Mouse (Mus musculus) megakaryocyte, adult 5-6 weeks (primary cell): ENCODE measurements around the gene Draxin. TPM values are rescaled to one million over a fixed set of nuclear protein-coding genes. Genes with fewer than 3 reads are reported as not detected.
"Not testable (repeated sequence)": the region's sequence is repeated elsewhere in the genome, so short reads cannot be mapped to it uniquely, and the experiment has no call there.

Experiments used
- ATAC-seq: 2 replicates; pipeline ENCODE4 v1.8.0; 2016; ENCODE audit warnings: mild to moderate bottlenecking, inconsistent platforms; ENCODE audit not compliant: poor library complexity, severe bottlenecking
- total RNA-seq, 2 experiments: library from RNA; stranded (forward) in 1 of 2; stranded (reverse) in 1 of 2; fragments of 153-499, 151-499 nt in 1 of 2; fragments of 221-1000, 200-1000 nt in 1 of 2; gene quantifications; 2 replicates each; pipeline versions ENCODE4 v1.2.3 to v1.2.4; 2015 to 2017

Draxin gene
- total RNA-seq, 2 experiments from 2014 or later = not detected

GRCm38 (mm10) chr4:148058993-148059392 is 71.5 kb downstream of the Draxin start:
- no peak for ATAC-seq

DNA sequence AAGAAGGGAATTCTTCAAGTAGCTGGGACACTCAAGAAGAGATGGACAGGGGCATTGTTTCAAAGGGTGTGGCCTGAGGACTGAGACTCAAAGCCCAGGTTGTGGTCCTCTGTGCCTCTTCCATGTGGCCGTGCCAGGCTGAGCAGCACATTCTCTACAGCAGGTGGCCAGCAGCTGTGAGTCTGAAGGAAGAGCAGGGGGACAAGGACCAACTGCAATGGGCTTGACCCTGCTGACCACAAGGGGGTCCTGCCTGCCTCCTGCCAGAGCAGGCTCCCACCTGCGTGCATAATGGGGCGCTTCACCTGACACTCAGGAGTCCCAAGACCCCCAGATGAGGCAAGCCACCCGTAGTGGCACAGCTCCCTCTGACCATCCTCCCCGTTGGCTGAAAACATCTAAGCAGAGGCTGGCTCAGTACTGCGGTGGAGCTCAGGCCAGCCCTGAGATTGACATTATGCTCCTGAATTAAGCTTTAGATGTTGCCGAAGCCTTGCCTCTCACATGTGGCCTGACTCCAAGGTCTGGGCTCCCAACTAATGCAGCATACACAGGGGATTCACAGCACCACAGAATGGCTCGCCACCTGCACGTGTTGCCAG is 72.2 kb downstream of the Draxin start:
- ATAC-seq = no peak

DNA sequence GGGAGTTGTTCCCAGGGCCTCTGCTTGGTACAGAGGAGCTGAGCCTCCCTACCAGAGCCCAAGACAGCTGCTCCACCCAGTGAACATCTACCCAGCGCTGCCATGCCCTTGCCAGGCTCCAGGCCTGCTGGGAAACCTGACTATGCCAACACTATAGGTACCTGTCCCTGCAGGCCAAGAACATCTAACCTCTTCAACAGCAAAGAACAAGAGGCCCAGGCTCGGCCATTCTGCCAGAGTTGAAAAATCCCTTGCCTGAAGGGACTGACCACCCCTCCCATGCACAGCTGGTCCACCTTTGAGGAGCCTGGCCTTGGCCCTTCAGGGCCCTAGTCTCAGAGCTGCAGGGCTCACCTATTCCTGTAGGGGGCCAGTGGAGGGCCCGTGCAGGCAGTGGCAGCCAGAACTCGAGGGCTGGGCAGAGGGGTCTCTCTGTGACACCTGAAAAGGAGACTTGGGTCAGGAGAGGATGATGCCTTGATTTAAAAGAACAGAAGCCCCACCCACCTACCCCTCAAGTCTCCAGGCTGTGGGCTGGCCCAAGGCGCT is 72.8 kb downstream of the Draxin start:
- ATAC-seq = 0 out of 2 replicates have a peak, but pooled peaks have one; percentile 37

GRCm38 (mm10) chr4:148056801-148057200 is 73.7 kb downstream of the Draxin start:
- ATAC-seq = no peak

DNA sequence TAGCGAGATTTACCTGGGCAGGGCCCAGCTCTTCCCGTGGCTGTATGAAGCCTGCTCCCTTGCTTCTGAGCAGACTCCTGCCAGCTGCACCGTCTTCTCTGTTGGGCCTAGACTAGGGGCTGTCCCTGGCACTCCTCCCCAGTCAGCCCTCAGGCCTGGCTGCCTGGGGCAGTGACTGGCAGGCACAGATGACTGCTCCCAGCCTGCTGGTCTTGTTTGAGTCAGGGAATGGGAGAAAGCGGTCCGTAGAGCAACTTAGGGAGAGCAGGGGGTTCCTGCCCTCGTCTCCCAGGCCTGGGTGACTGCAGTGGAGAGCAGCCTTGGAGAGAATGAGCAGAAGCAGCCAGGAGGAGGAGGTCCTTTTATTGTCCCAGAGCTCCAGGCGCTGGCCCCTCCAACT is 74.3 kb downstream of the Draxin start:
- no peak for ATAC-seq

DNA sequence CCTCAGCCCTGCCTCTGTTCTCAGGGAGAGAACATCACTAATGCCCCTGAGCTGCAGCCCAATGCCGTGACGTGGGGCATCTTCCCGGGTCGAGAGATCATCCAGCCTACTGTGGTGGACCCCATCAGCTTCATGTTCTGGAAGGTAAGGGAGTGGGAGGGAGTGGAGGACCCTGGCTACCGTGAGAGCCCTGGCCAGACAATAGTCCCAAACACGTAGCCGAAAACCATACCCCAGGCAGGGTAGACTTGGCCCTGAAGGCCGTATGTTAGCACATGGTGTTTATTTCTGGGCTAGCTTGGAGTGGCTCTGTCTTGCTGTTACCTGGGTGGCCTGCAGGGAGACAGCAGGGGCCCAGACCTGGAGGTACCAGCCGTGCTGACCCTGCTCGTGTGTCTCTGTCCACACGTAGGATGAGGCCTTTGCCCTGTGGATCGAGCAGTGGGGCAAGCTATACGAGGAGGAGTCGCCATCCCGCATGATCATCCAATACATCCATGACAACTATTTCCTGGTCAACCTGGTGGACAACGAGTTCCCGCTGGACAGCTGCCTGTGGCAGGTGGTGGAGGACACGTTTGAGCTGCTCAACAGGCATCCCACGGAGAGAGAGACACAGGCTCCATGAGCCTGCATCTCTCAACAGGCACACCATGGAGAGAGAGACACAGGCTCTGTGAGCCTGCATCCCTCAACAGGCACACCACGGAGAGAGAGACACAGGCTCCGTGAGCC is 75.4 kb downstream of the Draxin start:
- ATAC-seq = no peak

GRCm38 (mm10) chr4:148053417-148053920 is 77.0 kb downstream of the Draxin start:
- ATAC-seq = no peak

- ATAC-seq = no peak
Measured at GRCm38 (mm10) chr4:148052976-148053375, 77.5 kb downstream of the Draxin start.

- no peak for ATAC-seq
Measured at GRCm38 (mm10) chr4:148051886-148052285, 78.6 kb downstream of the Draxin start.

DNA sequence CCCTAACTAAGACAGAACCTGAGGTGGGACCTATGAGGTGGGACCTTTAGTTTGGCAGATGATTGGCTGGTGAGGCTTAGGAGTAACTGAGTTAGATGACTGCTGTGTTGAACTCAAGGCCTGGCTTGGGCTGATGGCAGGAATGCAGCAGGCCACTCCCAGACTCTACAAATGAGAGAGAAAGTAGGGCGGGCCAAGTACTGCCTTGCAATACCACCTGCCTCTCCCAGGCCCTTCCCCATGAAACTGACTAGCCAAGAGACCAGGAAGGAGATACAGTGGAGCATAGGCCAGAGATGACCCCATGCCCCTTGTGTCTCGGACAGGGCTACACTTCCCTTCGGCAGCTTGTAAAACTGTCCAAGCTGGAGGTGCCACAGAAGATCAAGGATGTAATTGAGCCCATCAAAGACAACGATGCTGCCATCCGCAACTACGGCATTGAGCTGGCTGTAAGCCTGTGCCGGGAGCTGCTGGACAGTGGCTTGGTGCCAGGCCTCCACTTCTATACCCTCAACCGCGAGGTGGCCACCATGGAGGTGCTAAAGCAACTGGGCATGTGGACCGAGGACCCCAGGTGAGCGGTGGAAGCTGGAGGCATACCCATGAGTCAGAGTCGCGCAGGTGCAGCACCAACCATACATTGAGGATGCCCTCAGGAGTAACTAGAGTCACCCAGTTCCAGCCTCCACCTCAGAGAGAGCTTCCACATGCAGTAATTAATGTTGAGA is 79.3 kb downstream of the Draxin start:
- ATAC-seq = no peak

DNA sequence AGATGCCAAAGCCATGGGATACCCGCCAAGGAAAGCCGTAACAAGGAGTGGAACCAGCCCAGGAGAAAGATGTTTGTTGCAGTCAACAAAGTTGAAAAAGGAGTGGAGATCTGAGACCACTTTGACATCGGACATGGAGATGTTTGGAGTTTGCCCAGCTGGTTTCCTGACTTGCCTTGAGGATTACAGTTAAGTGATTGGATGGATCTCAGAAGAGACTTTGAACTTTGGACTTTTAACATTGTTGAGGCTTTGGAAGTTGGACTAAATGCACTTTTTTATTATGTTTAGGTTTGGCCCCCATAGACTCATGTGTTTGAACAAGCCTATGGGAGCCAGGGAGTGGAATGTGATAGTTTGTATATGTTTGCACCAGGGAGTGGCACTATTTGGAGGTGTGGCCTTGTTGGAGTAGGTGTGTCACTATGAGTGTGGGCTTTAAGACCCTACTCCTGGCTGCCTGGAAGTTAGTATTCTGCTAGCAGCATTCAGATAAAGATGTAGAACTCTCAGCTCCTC is 80.0 kb downstream of the Draxin start:
- ATAC-seq = not testable (repeated sequence)

Other genes starting within 250 kb of the Draxin start
- gene Mfn2, start 226.0 kb downstream of the Draxin start, total RNA-seq (2015) = 12.5 and 12.7 TPM in 2 replicates
- 15.7 and 17.4 TPM in 2 replicates for gene Mfn2, start 226.0 kb downstream of the Draxin start, total RNA-seq (2017)
- 10.5 TPM in 2 replicates for gene Plod1, start 193.9 kb downstream of the Draxin start, total RNA-seq (2015)
- 22.9 and 25.7 TPM in 2 replicates for gene Plod1, start 193.9 kb downstream of the Draxin start, total RNA-seq (2017)
- gene 2510039O18Rik, start 189.8 kb downstream of the Draxin start, total RNA-seq (2015) = 39.4 and 41.4 TPM in 2 replicates
- 42.1 and 45.5 TPM in 2 replicates for gene 2510039O18Rik, start 189.8 kb downstream of the Draxin start, total RNA-seq (2017)
- not detected in 2 replicates for gene Nppb, start 144.9 kb downstream of the Draxin start, total RNA-seq (2015)
- gene Nppb, start 144.9 kb downstream of the Draxin start, total RNA-seq (2017) = not detected in 2 replicates
- gene Nppa, start 130.0 kb downstream of the Draxin start, total RNA-seq (2015) = not detected in 2 replicates
- not detected in 2 replicates for gene Nppa, start 130.0 kb downstream of the Draxin start, total RNA-seq (2017)
- 5.5 and 7.0 TPM in 2 replicates for gene Clcn6, start 91.9 kb downstream of the Draxin start, total RNA-seq (2015)
- 2.7 and 10.1 TPM in 2 replicates for gene Clcn6, start 91.9 kb downstream of the Draxin start, total RNA-seq (2017)
- 14.0 and 14.3 TPM in 2 replicates for gene Mthfr, start 91.6 kb downstream of the Draxin start, total RNA-seq (2015)
- gene Mthfr, start 91.6 kb downstream of the Draxin start, total RNA-seq (2017) = 10.1 and 15.8 TPM in 2 replicates
- gene Agtrap, start 42.7 kb downstream of the Draxin start, total RNA-seq (2015) = 13.8 and 19.0 TPM in 2 replicates
- gene Agtrap, start 42.7 kb downstream of the Draxin start, total RNA-seq (2017) = 31.9 and 36.0 TPM in 2 replicates
- gene Mad2l2, start 314 bp downstream of the Draxin start, total RNA-seq (2015) = 21.9 and 25.3 TPM in 2 replicates
- gene Mad2l2, start 314 bp downstream of the Draxin start, total RNA-seq (2017) = 3.6 and 5.9 TPM in 2 replicates
- 29.3 and 30.8 TPM in 2 replicates for gene Fbxo6, start 21.4 kb upstream of the Draxin start, total RNA-seq (2015)
- 13.5 and 16.8 TPM in 2 replicates for gene Fbxo6, start 21.4 kb upstream of the Draxin start, total RNA-seq (2017)
- 0.93 TPM in 1 of 2 replicates, not detected in the other for gene Fbxo44, start 29.8 kb upstream of the Draxin start, total RNA-seq (2015)
- 0.61 and 0.77 TPM in 2 replicates for gene Fbxo44, start 29.8 kb upstream of the Draxin start, total RNA-seq (2017)
- not detected in 2 replicates for gene Fbxo2, start 29.9 kb upstream of the Draxin start, total RNA-seq (2015)
- gene Fbxo2, start 29.9 kb upstream of the Draxin start, total RNA-seq (2017) = not detected in 2 replicates
- gene Disp3, start 157.3 kb upstream of the Draxin start, total RNA-seq (2015) = not detected in 2 replicates
- gene Disp3, start 157.3 kb upstream of the Draxin start, total RNA-seq (2017) = not detected in 2 replicates